Mouse (Mus musculus): ENCODE data around the gene Nagpa.

GRCm38 (mm10) chr16:5195080-5195479 lies 8.7 kb downstream of the Nagpa start:
- TF ChIP-seq CTCF (IDR thresholded peaks at IDR 0.05 in 2 of 3, conservative IDR thresholded peaks at IDR 0.05 in 1 of 3; ENCODE audit: control insufficient read depth in 1 of 3, insufficient read depth in 1 of 3, low read depth in 2 of 3, low read length in 3 of 3, poor library complexity in 1 of 3, severe bottlenecking in 1 of 3) (peak; percentile 74 to 80 (median 79)), USF1 (IDR thresholded peaks at IDR 0.05; ENCODE audit: low read depth, low read length) (no peak)
